Mouse (Mus musculus): ENCODE measurements at regions not wholly inside any gene's neighbourhood (a gene's known extent, or its start where the extent isn't known, plus 50 kb on each side); places are given as distances from the start of the nearest gene placed in this dataset.

- no peak for DNase-seq (ENCODE audit: low read depth, low spot score)
- Histone ChIP-seq H3K27me3 (ENCODE audit: control insufficient read depth in 1 of 2, insufficient read depth in 2 of 2, low read length in 2 of 2) (no peaks in the 10 kb centered on the region), H3K27ac (ENCODE audit: control insufficient read depth, low read depth, low read length) (no peak overlapping the region), H3K79me2 (ENCODE audit: control insufficient read depth, insufficient read depth, low read length, poor library complexity) (no peaks in the 10 kb centered on the region), H3K9ac (ENCODE audit: control insufficient read depth, low read depth, low read length, poor library complexity, severe bottlenecking) (no peak overlapping the region), H3K4me3 (ENCODE audit: control insufficient read depth in 1 of 2, insufficient read depth in 1 of 2, low read depth in 2 of 2, low read length in 2 of 2) (no peak overlapping the region), H3K4me1 (ENCODE audit: control insufficient read depth in 1 of 2, insufficient read depth in 2 of 2, low read length in 2 of 2) (no peaks in the 10 kb centered on the region), H3K9me3 (replicated peaks; ENCODE audit: insufficient read depth, low read length) (no peaks in the 10 kb centered on the region), H3K36me3 (ENCODE audit: control insufficient read depth in 1 of 2, insufficient read depth in 2 of 2, low read length in 2 of 2) (no peaks in the 10 kb centered on the region)
- TF ChIP-seq ETS1 (IDR thresholded peaks at IDR 0.05; ENCODE audit: low read depth, low read length) (no peak), MYC (IDR thresholded peaks at IDR 0.05; ENCODE audit: low read depth, low read length) (no peak), TBP (IDR thresholded peaks at IDR 0.05; ENCODE audit: low read depth, low read length) (no peak), TAL1 (IDR thresholded peaks at IDR 0.05; ENCODE audit: low read length) (no peak), CTCF (IDR thresholded peaks at IDR 0.05 in 2 of 3, conservative IDR thresholded peaks at IDR 0.05 in 1 of 3; ENCODE audit: control insufficient read depth in 1 of 3, insufficient read depth in 1 of 3, low read depth in 2 of 3, low read length in 3 of 3, poor library complexity in 1 of 3, severe bottlenecking in 1 of 3) (no peak), JUND (IDR thresholded peaks at IDR 0.05; ENCODE audit: low read depth, low read length) (no peak), KAT2A (conservative IDR thresholded peaks at IDR 0.05; ENCODE audit: low read depth, low read length) (no peak), MAX (IDR thresholded peaks at IDR 0.05; ENCODE audit: low read length) (no peak), USF1 (IDR thresholded peaks at IDR 0.05; ENCODE audit: low read depth, low read length) (no peak)
Observed at GRCm38 (mm10) chr14:19131532-19131931, 237.5 kb upstream of the Ube2e2 start.
